Mouse (Mus musculus): ENCODE data around the gene Bnc2. TPM values are rescaled to one million over a fixed set of nuclear protein-coding genes. Genes with fewer than 3 reads are reported as not detected.

Gene Bnc2
- total and polyA plus RNA-seq, 2 experiments from 2014 or later, result 6.4 to 15.5 TPM

DNA sequence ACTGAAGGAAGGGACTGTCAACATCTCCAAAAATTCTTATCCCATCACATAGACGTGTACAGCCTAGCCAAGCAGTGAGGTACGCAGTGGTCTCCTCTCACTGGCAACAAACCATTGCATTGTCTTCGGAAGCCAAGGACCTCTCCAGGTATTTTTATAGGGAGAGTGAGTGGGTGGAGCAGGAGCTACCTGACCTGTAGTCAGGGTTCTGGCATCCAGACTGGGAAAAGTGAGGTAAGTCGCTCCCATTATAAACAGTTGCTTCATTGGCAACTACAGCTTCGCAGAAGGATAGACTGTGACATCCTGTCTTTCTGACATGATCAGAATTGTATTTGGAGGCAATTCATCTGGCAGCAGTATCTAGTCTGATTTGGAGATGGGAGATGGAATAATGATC is 446.5 kb downstream of the Bnc2 start:
- DNase-seq (ENCODE audit: low spot score) (no peak), ATAC-seq (no peak)
- Histone ChIP-seq H3K9ac (replicated peaks; ENCODE audit: low read length) (no peak overlapping the region), H3K4me1 (ENCODE audit: insufficient read depth, low read length) (no peaks in the 10 kb centered on the region), H3K27me3 (ENCODE audit: insufficient read depth, low read length) (no peaks in the 10 kb centered on the region), H3K4me3 (ENCODE audit: low read length) (no peak overlapping the region), H3K27ac (no peak overlapping the region), H3K4me2 (ENCODE audit: low read depth, low read length) (no peak overlapping the region), H3K9me3 (ENCODE audit: low read length) (no peaks in the 10 kb centered on the region), H3K36me3 (ENCODE audit: insufficient read depth, low read length) (no peaks in the 10 kb centered on the region)
- no peak for TF ChIP-seq CTCF (IDR thresholded peaks at IDR 0.05; ENCODE audit: low read depth)
- 87% methylated on average over 5 of the region's 5 CpGs for WGBS

Other genes with a start within 250 kb of the Bnc2 start
- 8.4 and 9.2 TPM in 2 replicates for gene Cntln, start 209.0 kb upstream of the Bnc2 start, total RNA-seq (2014; rRNA removed)
- gene Cntln, start 209.0 kb upstream of the Bnc2 start, polyA plus RNA-seq (2015; fragmentation: Nextera tagmentation; extraction: Ambion mirVana), result 5.9 and 7.1 TPM in 2 replicates

Measured in hindbrain, postnatal 0 days (tissue).